Mouse (Mus musculus) ES-E14 (cell line): ENCODE results near the gene Kank3. TPM values are rescaled to one million over a fixed set of nuclear protein-coding genes. Genes with fewer than 3 reads are reported as not detected.
A peak's percentile ranks its signal among the peaks of the same experiment; 100 is the strongest.

ENCODE experiments used
- DNase-seq: peaks from one replicate; pipeline ENCODE4 v3.0.0-alpha.2; 2013; ENCODE audit warnings: low read depth, low spot score
- H3K27ac ChIP-seq: 2 replicates; pipeline ENCODE4 v1.5.1; 2012; ENCODE audit warnings: low read depth, mild to moderate bottlenecking, low read length, moderate library complexity, mixed read lengths; ENCODE audit not compliant: poor library complexity, insufficient read depth, severe bottlenecking
- H3K36me3 ChIP-seq: 2 replicates; pipeline ENCODE4 v1.6.1; 2012; ENCODE audit warnings: mild to moderate bottlenecking, low read length, moderate library complexity, mixed read lengths; ENCODE audit not compliant: control insufficient read depth, poor library complexity, insufficient read depth, severe bottlenecking
- H3K4me1 ChIP-seq, 2 experiments: fragments of 150-350 bp in 1 of 2; sonication (generic) in 1 of 2; 2 replicates each; pipeline ENCODE4 v1.6.1; 2012; ENCODE audit warnings: low read length in 2 of 2, mild to moderate bottlenecking in 1 of 2, mixed read lengths in 1 of 2; ENCODE audit not compliant: control insufficient read depth in 2 of 2, insufficient read depth in 2 of 2, poor library complexity in 1 of 2
- H3K4me3 ChIP-seq, 2 experiments: fragments of 150-350 bp in 1 of 2; sonication (generic) in 1 of 2; 2 replicates each; pipeline ENCODE4 v1.5.1; 2012; ENCODE audit warnings: low read length in 2 of 2, low read depth in 1 of 2, mild to moderate bottlenecking in 1 of 2, mixed read lengths in 1 of 2; ENCODE audit not compliant: insufficient read depth in 1 of 2, poor library complexity in 1 of 2, severe bottlenecking in 1 of 2
- H3K9ac ChIP-seq: 2 replicates; pipeline ENCODE4 v1.6.1; 2012; ENCODE audit warnings: low read depth, mild to moderate bottlenecking, low read length, mixed read lengths; ENCODE audit not compliant: poor library complexity, insufficient read depth, severe bottlenecking
- H3K9me3 ChIP-seq: fragments of 150-350 bp; sonication (generic); 2 replicates; pipeline ENCODE4 v1.6.1; 2012; ENCODE audit warnings: low read depth, mild to moderate bottlenecking, low read length; ENCODE audit not compliant: control insufficient read depth, insufficient read depth
- CHD2 ChIP-seq: IDR thresholded peaks from 2 replicates; pipeline ENCODE4 v1.6.1; 2014; ENCODE audit warnings: mild to moderate bottlenecking, low read depth, low read length, inconsistent platforms
- HCFC1 ChIP-seq: IDR thresholded peaks from 2 replicates; pipeline ENCODE4 v1.6.1; 2012; ENCODE audit warnings: low read length, inconsistent platforms, borderline replicate concordance; ENCODE audit not compliant: insufficient read depth
- MAFK ChIP-seq: IDR thresholded peaks from 2 replicates; pipeline ENCODE4 v1.6.1; 2014; ENCODE audit warnings: mild to moderate bottlenecking, low read depth, low read length, inconsistent platforms; ENCODE audit not compliant: insufficient read depth
- ZC3H11A ChIP-seq: IDR thresholded peaks from 2 replicates; pipeline ENCODE4 v1.6.1; 2012; ENCODE audit warnings: low read depth, mild to moderate bottlenecking, inconsistent platforms, low read length, borderline replicate concordance
- ZNF384 ChIP-seq: IDR thresholded peaks from 2 replicates; pipeline ENCODE4 v1.6.1; 2012; ENCODE audit warnings: low read depth, low read length, inconsistent platforms
- in situ Hi-C, 2 experiments: fragments of 600-800 bp; cut with MboI; formaldehyde crosslinking; loops; one replicate each; pipeline ENCODE4 v1.15.1; 2025; ENCODE audit warnings: low sequenced_read_pairs in 2 of 2, inconsistent platforms in 1 of 2; ENCODE audit not compliant: unreplicated experiment in 2 of 2
- total RNA-seq: library from RNA; depleted of rRNA; stranded (reverse); fragments of 300-350 nt; gene quantifications from 2 replicates; pipeline ENCODE4 v1.2.3, GENCODE M21; 2012

The Kank3 gene
- total RNA-seq, 1 experiment = 81.1 TPM

DNA sequence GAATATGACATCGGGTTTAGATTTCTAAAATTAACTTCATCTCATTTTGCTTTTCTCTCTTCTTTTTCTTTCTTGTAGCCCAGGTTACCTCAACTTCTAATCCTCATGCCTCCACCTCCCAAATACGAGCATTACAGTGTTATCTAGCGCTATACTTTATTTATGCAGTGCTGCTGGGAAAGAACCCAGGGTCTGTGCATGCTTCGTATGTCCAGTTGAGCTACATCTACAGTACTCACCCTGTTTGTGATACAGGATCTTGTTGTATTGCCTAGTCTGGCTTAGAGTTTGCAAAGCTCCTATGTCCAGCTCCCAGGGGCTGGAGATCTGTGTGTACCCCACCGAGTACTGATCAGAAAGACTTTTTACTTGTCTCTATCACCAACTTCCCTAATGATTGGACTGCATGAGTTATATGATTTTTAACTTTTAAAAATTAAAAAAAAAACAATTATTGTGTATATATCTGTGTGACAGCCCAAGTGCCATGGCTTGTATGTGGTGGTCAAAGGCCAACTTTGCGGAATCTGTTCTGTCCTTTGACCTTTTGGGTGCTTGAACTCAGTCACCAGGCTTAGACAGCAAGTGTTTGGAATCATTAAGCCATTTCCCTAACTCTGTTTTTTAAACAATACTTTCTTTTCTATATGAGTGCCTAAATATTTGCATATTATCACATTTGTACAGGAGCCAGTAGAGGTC is 36.3 kb upstream of the Kank3 start:
- H3K36me3 ChIP-seq = peaks cover 23% of the 10 kb centered on the region
- in situ Hi-C loops = no loop called here
- H3K27ac ChIP-seq = no peak overlapping the region
- peaks cover 0 to 6% of the 10 kb centered on the region in 2 experiments; a peak in 1 of 4 replicates for H3K4me1 ChIP-seq
- no peak for DNase-seq
- H3K9me3 ChIP-seq = no peaks in the 10 kb centered on the region
- TF ChIP-seq HCFC1 = no peak
- TF ChIP-seq MAFK = no peak
- no peak for TF ChIP-seq ZC3H11A
- TF ChIP-seq CHD2 = no peak
- TF ChIP-seq ZNF384 = no peak
- no peak overlapping the region for H3K9ac ChIP-seq
- H3K4me3 ChIP-seq = no peak overlapping the region

DNA sequence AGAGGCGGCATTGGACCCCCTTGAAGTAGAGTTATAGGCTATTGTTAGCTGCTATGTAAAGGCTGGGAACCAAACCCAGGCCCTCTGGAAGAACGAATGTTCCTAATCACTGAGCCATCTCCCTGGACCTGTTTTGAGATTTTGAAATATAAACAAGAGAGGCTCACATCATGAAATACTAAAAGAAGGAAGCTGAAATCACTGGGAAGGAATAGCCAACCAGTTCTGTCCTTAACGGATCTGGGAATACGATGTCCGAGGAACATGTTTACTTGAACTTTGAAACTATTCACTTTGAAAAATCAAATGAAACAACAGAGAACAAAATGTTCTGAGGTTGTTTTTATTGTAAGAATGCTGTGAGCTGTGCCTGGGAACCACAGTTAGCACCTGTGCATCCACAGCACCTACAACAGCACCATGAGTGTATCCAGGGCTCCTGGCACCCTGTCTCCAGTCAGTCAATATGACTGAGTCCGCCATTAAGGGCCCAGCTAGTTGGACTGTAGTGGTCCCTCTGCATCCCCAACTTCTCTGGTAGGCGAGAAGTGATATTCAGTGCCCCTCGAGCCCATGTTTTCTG is 35.7 kb upstream of the Kank3 start:
- Histone ChIP-seq H3K9me3 (no peaks in the 10 kb centered on the region), H3K36me3 (peaks cover 23% of the 10 kb centered on the region), H3K4me1 (peaks cover 0 to 12% of the 10 kb centered on the region in 2 experiments; a peak in 1 of 4 replicates), H3K9ac (no peak overlapping the region), H3K27ac (no peak overlapping the region), H3K4me3 (no peak overlapping the region)
- in situ Hi-C loops = no loop called here
- DNase-seq = no peak
- no peak for TF ChIP-seq ZC3H11A
- TF ChIP-seq CHD2 = no peak
- TF ChIP-seq MAFK = no peak
- no peak for TF ChIP-seq HCFC1
- TF ChIP-seq ZNF384 = no peak

DNA sequence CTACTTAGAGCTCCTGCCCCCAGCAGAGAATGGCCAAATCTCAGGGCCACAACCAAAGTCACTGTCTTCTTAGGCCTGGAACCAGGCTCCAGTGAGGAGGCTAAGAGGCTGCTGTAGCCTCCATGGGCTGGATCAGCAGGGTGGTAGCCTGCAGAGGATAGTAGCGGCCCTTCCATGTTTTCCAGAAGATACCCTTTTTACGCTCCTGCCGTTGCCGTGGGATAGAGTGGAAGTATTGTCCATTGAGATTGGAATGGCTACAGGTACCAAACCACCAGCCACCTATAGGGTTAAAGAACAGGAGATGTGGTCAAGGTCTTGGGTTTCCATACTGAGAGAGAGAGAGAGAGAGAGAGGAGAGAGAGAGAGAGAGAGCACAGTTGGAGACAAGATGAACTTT is 35.0 kb upstream of the Kank3 start:
- in situ Hi-C loops = no loop called here
- H3K4me3 ChIP-seq = no peak overlapping the region
- H3K4me1 ChIP-seq = peaks cover 0 to 12% of the 10 kb centered on the region in 2 experiments; a peak in 1 of 4 replicates
- no peak for DNase-seq
- TF ChIP-seq ZC3H11A (no peak), HCFC1 (no peak), CHD2 (no peak), MAFK (no peak), ZNF384 (no peak)
- H3K9me3 ChIP-seq = no peaks in the 10 kb centered on the region
- no peak overlapping the region for H3K27ac ChIP-seq
- H3K36me3 ChIP-seq = peaks cover 23% of the 10 kb centered on the region
- H3K9ac ChIP-seq = no peak overlapping the region

DNA sequence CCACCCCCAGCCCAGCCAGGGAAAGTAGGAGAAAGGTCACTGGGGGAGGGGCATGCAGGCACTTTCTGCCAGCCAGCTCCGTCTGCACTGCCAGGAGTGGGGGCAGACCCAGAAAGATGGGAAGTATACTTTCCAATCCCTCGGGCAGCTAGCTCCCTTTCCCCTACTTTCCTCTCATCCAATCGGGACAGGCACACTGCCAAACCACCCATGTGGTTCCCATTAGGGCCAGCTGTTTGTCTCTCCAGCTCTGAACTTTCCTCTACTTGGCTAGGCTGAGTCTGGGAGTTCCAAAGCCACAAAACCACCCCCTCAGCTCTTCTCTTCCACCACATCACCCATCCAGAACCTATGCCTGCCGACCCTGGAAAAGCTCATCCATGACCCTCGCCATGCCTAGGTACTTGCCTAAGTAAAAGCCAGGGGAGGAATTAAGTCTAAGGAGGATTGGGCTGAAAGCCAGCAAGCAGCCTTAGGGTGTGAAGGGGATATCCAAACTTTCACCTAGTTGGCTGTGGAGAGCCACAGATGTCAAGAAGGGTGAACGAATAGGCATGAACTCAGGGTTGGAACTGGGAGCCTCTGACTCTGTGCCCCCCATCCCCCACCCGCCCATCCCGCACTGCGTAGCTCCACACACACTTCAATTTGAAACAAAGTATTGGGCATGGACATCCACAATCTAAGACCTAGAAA is 30.9 kb upstream of the Kank3 start:
- TF ChIP-seq ZC3H11A (no peak), MAFK (no peak), CHD2 (no peak), ZNF384 (no peak), HCFC1 (no peak)
- in situ Hi-C loops = no loop called here
- H3K27ac ChIP-seq = no peak overlapping the region
- H3K9me3 ChIP-seq = no peaks in the 10 kb centered on the region
- 0 out of 2 replicates have a peak overlapping the region, but pooled peaks have one; percentile 43 for H3K9ac ChIP-seq
- peaks cover 3 to 22% of the 10 kb centered on the region in 2 experiments; a peak in 3 of 4 replicates for H3K4me1 ChIP-seq
- no peak for DNase-seq
- no peak overlapping the region; a peak in 1 of 4 replicates for H3K4me3 ChIP-seq
- peaks cover 23% of the 10 kb centered on the region for H3K36me3 ChIP-seq
